Mouse (Mus musculus) heart, postnatal 0 days (tissue): ENCODE data around the gene Shf.

Experiments used
- CTCF ChIP-seq: IDR thresholded peaks from 2 replicates; pipeline ENCODE4 v1.5.1; 2016; ENCODE audit warnings: antibody characterized with exemption, control low read depth, low read depth
- EP300 ChIP-seq: IDR thresholded peaks from 2 replicates; pipeline ENCODE4 v1.6.1; 2016; ENCODE audit warnings: antibody characterized with exemption, low read depth

- TF ChIP-seq CTCF, result 0 out of 2 replicates have a peak, but pooled peaks have one; percentile 7
- TF ChIP-seq EP300, result no peak
These were observed 3.6 kb downstream of the Shf start for GRCm38 (mm10) chr2:122365244-122365866.
